Mouse (Mus musculus): Measurements from ENCODE around the gene Ap1b1. TPM values are rescaled to one million over a fixed set of nuclear protein-coding genes. Genes with fewer than 3 reads are reported as not detected.
"Not testable (repeated sequence)": the region's sequence is repeated elsewhere in the genome, so short reads cannot be mapped to it uniquely, and the experiment has no call there.

The Ap1b1 gene
- polyA plus RNA-seq, 1 experiment from 2014 or later = 40.7 TPM

GRCm38 (mm10) chr11:5076843-5077242 lies 90.2 kb downstream of the Ap1b1 start:
- H3K27me3 ChIP-seq (ENCODE audit: control insufficient read depth, insufficient read depth, low read length); H3K27ac ChIP-seq (replicated peaks in 1 of 2; ENCODE audit: control insufficient read depth in 1 of 2, insufficient read depth in 1 of 2, low read depth in 2 of 2, low read length in 2 of 2); H3K4me1 ChIP-seq (ENCODE audit: control insufficient read depth in 2 of 2, insufficient read depth in 2 of 2, low read length in 2 of 2); H3K9me3 ChIP-seq (ENCODE audit: control insufficient read depth, low read length); H3K4me2 ChIP-seq (ENCODE audit: low read length); ATAC-seq (ENCODE audit: insufficient number of reproducible peaks, insufficient read depth, low FRiP score, low read depth); H3K9ac ChIP-seq (ENCODE audit: low read length); H3K4me3 ChIP-seq (ENCODE audit: control insufficient read depth in 1 of 2, insufficient read depth in 1 of 2, low read depth in 1 of 2, low read length in 2 of 2): not testable (repeated sequence)
- peaks cover 87% of the 10 kb centered on the region for H3K36me3 ChIP-seq (ENCODE audit: control insufficient read depth, insufficient read depth, low read length)
- WGBS = 89% methylated on average over 3 of the region's 5 CpGs

GRCm38 (mm10) chr11:5089147-5089546 lies 102.5 kb downstream of the Ap1b1 start:
- Histone ChIP-seq H3K4me3 (ENCODE audit: control insufficient read depth in 1 of 2, insufficient read depth in 1 of 2, low read depth in 1 of 2, low read length in 2 of 2) (no peak overlapping the region), H3K27me3 (ENCODE audit: control insufficient read depth, insufficient read depth, low read length) (no peaks in the 10 kb centered on the region), H3K9me3 (ENCODE audit: control insufficient read depth, low read length) (no peaks in the 10 kb centered on the region), H3K27ac (replicated peaks in 1 of 2; ENCODE audit: control insufficient read depth in 1 of 2, insufficient read depth in 1 of 2, low read depth in 2 of 2, low read length in 2 of 2) (no peak overlapping the region), H3K9ac (ENCODE audit: low read length) (no peak overlapping the region), H3K4me2 (ENCODE audit: low read length) (no peak overlapping the region), H3K4me1 (ENCODE audit: control insufficient read depth in 2 of 2, insufficient read depth in 2 of 2, low read length in 2 of 2) (no peaks in the 10 kb centered on the region; a peak in 1 of 4 replicates), H3K36me3 (ENCODE audit: control insufficient read depth, insufficient read depth, low read length) (peaks cover 94% of the 10 kb centered on the region)
- no peak for ATAC-seq (ENCODE audit: insufficient number of reproducible peaks, insufficient read depth, low FRiP score, low read depth)
- WGBS = 88% methylated on average over 1 of the region's 1 CpGs

GRCm38 (mm10) chr11:5091706-5092105 lies 105.1 kb downstream of the Ap1b1 start:
- peaks cover 71% of the 10 kb centered on the region for H3K36me3 ChIP-seq (ENCODE audit: control insufficient read depth, insufficient read depth, low read length)
- peaks cover 2 to 11% of the 10 kb centered on the region in 2 experiments; a peak in 3 of 4 replicates for H3K4me1 ChIP-seq (ENCODE audit: control insufficient read depth in 2 of 2, insufficient read depth in 2 of 2, low read length in 2 of 2)
- no peak for ATAC-seq (ENCODE audit: insufficient number of reproducible peaks, insufficient read depth, low FRiP score, low read depth)
- WGBS = 46% methylated on average over 2 of the region's 2 CpGs
- H3K27me3 ChIP-seq (ENCODE audit: control insufficient read depth, insufficient read depth, low read length) = no peaks in the 10 kb centered on the region
- no peak overlapping the region for H3K4me3 ChIP-seq (ENCODE audit: control insufficient read depth in 1 of 2, insufficient read depth in 1 of 2, low read depth in 1 of 2, low read length in 2 of 2)
- no peak overlapping the region for H3K9ac ChIP-seq (ENCODE audit: low read length)
- no peak overlapping the region for H3K4me2 ChIP-seq (ENCODE audit: low read length)
- H3K27ac ChIP-seq (replicated peaks in 1 of 2; ENCODE audit: control insufficient read depth in 1 of 2, insufficient read depth in 1 of 2, low read depth in 2 of 2, low read length in 2 of 2) = no peak overlapping the region
- H3K9me3 ChIP-seq (ENCODE audit: control insufficient read depth, low read length) = no peaks in the 10 kb centered on the region

Small RNAs within 50 kb of the gene (microRNA-seq; reads per million reads assigned to microRNA genes)
- not detected for gene Gm47296

Other genes with a start within 250 kb of the Ap1b1 start
- gene Cabp7, start 240.0 kb upstream of the Ap1b1 start, polyA plus RNA-seq (2014; fragmentation: Nextera tagmentation; extraction: Ambion mirVana) = 0.08 and 0.11 TPM in 2 replicates
- 29.5 and 33.1 TPM in 2 replicates for gene Nf2, start 137.3 kb upstream of the Ap1b1 start, polyA plus RNA-seq (2014; fragmentation: Nextera tagmentation; extraction: Ambion mirVana)
- 28.8 and 30.1 TPM in 2 replicates for gene Nipsnap1, start 112.9 kb upstream of the Ap1b1 start, polyA plus RNA-seq (2014; fragmentation: Nextera tagmentation; extraction: Ambion mirVana)
- 24.6 and 25.0 TPM in 2 replicates for gene Thoc5, start 91.5 kb upstream of the Ap1b1 start, polyA plus RNA-seq (2014; fragmentation: Nextera tagmentation; extraction: Ambion mirVana)
- 0.20 and 0.35 TPM in 2 replicates for gene Nefh, start 38.8 kb upstream of the Ap1b1 start, polyA plus RNA-seq (2014; fragmentation: Nextera tagmentation; extraction: Ambion mirVana)
- gene Rasl10a, start 71.3 kb downstream of the Ap1b1 start, polyA plus RNA-seq (2014; fragmentation: Nextera tagmentation; extraction: Ambion mirVana) = 1.1 and 2.0 TPM in 2 replicates
- gene Gas2l1, start 78.5 kb downstream of the Ap1b1 start, polyA plus RNA-seq (2014; fragmentation: Nextera tagmentation; extraction: Ambion mirVana) = 22.4 and 24.6 TPM in 2 replicates
- 33.5 TPM in 2 replicates for gene Rhbdd3, start 112.1 kb downstream of the Ap1b1 start, polyA plus RNA-seq (2014; fragmentation: Nextera tagmentation; extraction: Ambion mirVana)
- 198 and 242 TPM in 2 replicates for gene Ewsr1, start 112.4 kb downstream of the Ap1b1 start, polyA plus RNA-seq (2014; fragmentation: Nextera tagmentation; extraction: Ambion mirVana)
- 5.4 and 6.8 TPM in 2 replicates for gene Emid1, start 165.4 kb downstream of the Ap1b1 start, polyA plus RNA-seq (2014; fragmentation: Nextera tagmentation; extraction: Ambion mirVana)